8 mouse cellular contexts compared by ENCODE assay signal in genomic region chr15:37041214-37041613, GRCm38 (mm10). TPM values are rescaled to one million over a fixed set of nuclear protein-coding genes. Genes with fewer than 3 reads are reported as not detected.
DNase-seq lines count a peak whose midpoint lies in the region; ATAC-seq and TF ChIP-seq lines count a peak whose summit lies in the region.
"Had no signal": no experiment of that assay in that cellular context is flagged by ENCODE, and none has a peak within 500 bp of the region (broad histone marks: within the 10 kb centered on the region; RNA-seq: fewer than 3 reads in every experiment).

No protein-coding gene starts in this region.

- H3K4me2 ChIP-seq in kidney, embryonic 15.5 days, result no peak overlapping the region
- H3K4me2 ChIP-seq: embryonic facial prominence, embryonic 13.5 days had no signal

- no peak overlapping the region for H3K27ac ChIP-seq in kidney, embryonic 15.5 days
- H3K27ac ChIP-seq in left cerebral cortex, adult 2 months, result peak overlapping the region; percentile 1; the same call in 1 of the 2 replicates
- H3K27ac ChIP-seq: embryonic facial prominence, embryonic 13.5 days had no signal

- 93% methylated on average over 5 of the region's 5 CpGs for WGBS in kidney, embryonic 15.5 days

- H3K36me3 ChIP-seq in kidney, embryonic 15.5 days, result no peaks in the 10 kb centered on the region
- H3K36me3 ChIP-seq: embryonic facial prominence, embryonic 13.5 days had no signal

- 0 out of 2 replicates have a peak, but pooled peaks cover 2% of the 10 kb centered on the region for H3K4me1 ChIP-seq in kidney, embryonic 15.5 days

- no peak overlapping the region for H3K9ac ChIP-seq in kidney, embryonic 15.5 days
- H3K9ac ChIP-seq: embryonic facial prominence, embryonic 13.5 days had no signal

- ATAC-seq in kidney, embryonic 15.5 days (replicated peaks; ENCODE audit: low FRiP score), result no peak

- intact Hi-C loops in left cerebral cortex, adult 2 months (cut with DNase I), result no loop called here

- no peak overlapping the region for H3K4me3 ChIP-seq in kidney, embryonic 15.5 days (replicated peaks)
- no peak overlapping the region for H3K4me3 ChIP-seq in left cerebral cortex, adult 2 months
- H3K4me3 ChIP-seq: embryonic facial prominence, embryonic 13.5 days had no signal

- no peak; the same call in 1 of the 2 replicates for TF ChIP-seq CTCF in left cerebral cortex, adult 2 months (IDR thresholded peaks at IDR 0.05)

- peak; percentile 78 for DNase-seq in kidney, adult 9 months
- peak; percentile 46 for DNase-seq in cerebellum, adult 18-20 months
- peak; percentile 100 for DNase-seq in fibroblast of lung, adult 2 months (ENCODE audit: low read depth)
- peak in 1 of 2 experiments; percentile 46 for DNase-seq in left cerebral cortex, adult 2 months (ENCODE audit: extremely low spot score in 1 of 2, low spot score in 2 of 2)
- DNase-seq in urinary bladder, postnatal 14 days (ENCODE audit: low spot score), result no peak
- no peak for DNase-seq in ovary, adult 18-20 months (ENCODE audit: low spot score)

- no peaks in the 10 kb centered on the region for H3K27me3 ChIP-seq in kidney, embryonic 15.5 days
- H3K27me3 ChIP-seq: embryonic facial prominence, embryonic 13.5 days had no signal

- H3K9me3 ChIP-seq in kidney, embryonic 15.5 days (replicated peaks), result no peaks in the 10 kb centered on the region
- H3K9me3 ChIP-seq: embryonic facial prominence, embryonic 13.5 days had no signal

RNA-seq across cellular contexts. Expression of gene Zfp706, which starts 33.6 kb away (rescaled TPM):
- polyA plus RNA-seq in kidney, embryonic 15.5 days (2015; fragmentation: Nextera tagmentation; extraction: Ambion mirVana), result 428 and 495 TPM in 2 replicates
- total RNA-seq in left cerebral cortex, adult 2 months (2021), result 100 to 1,000 TPM; 214 to 217 TPM

Comparison
In these comparisons a context has a peak if more than half of its experiments do, and no peak if none do; other contexts are left out.
1. DNase-seq: peak in kidney, adult 9 months (single experiment), cerebellum, adult 18-20 months (2 of 2) and fibroblast of lung, adult 2 months (single experiment); none in urinary bladder, postnatal 14 days (single experiment) and ovary, adult 18-20 months (single experiment).